Mouse (Mus musculus) hindbrain, embryonic 14.5 days (tissue): ENCODE data around the gene Crmp1. TPM values are rescaled to one million over a fixed set of nuclear protein-coding genes. Genes with fewer than 3 reads are reported as not detected.

Source experiments
- ATAC-seq: fragments of 200-750 bp; cut with Nextera tagmentation; 2 replicates; pipeline ENCODE4 v1.8.0; 2017; ENCODE audit warnings: moderate number of reproducible peaks, mild to moderate bottlenecking, moderate TSS enrichment, moderate library complexity; ENCODE audit not compliant: low FRiP score
- DNase-seq: peaks from one replicate; pipeline ENCODE4 v3.0.0-alpha.2; 2015; ENCODE audit warnings: low spot score
- H3K27ac ChIP-seq: fragments of 300-500 bp; sonication (generic); 2 replicates; pipeline ENCODE4 v1.5.1; 2014; ENCODE audit warnings: mild to moderate bottlenecking, moderate library complexity
- H3K27me3 ChIP-seq: fragments of 300-500 bp; sonication (generic); 2 replicates; pipeline ENCODE4 v1.6.1; 2014; ENCODE audit warnings: mild to moderate bottlenecking, low read length, mixed read lengths; ENCODE audit not compliant: control insufficient read depth, insufficient read depth
- H3K36me3 ChIP-seq: fragments of 300-500 bp; sonication (generic); replicated peaks from 2 replicates; pipeline ENCODE4 v1.6.1; 2014; ENCODE audit not compliant: control insufficient read depth, insufficient read depth
- H3K4me1 ChIP-seq: fragments of 300-500 bp; sonication (generic); replicated peaks from 2 replicates; pipeline ENCODE4 v1.6.1; 2014; ENCODE audit warnings: antibody characterized with exemption, low read length, mixed read lengths; ENCODE audit not compliant: control insufficient read depth, insufficient read depth
- H3K4me2 ChIP-seq: fragments of 300-500 bp; sonication (generic); replicated peaks from 2 replicates; pipeline ENCODE4 v1.6.1; 2014; ENCODE audit warnings: mild to moderate bottlenecking, moderate library complexity
- H3K4me3 ChIP-seq: fragments of 300-500 bp; sonication (generic); replicated peaks from 2 replicates; pipeline ENCODE4 v1.5.1; 2014; ENCODE audit warnings: mild to moderate bottlenecking, low read length
- H3K9ac ChIP-seq: fragments of 300-500 bp; sonication (generic); 2 replicates; pipeline ENCODE4 v1.6.1; 2014
- H3K9me3 ChIP-seq: fragments of 300-500 bp; sonication (generic); 2 replicates; pipeline ENCODE4 v1.6.1; 2016; ENCODE audit warnings: low read length; ENCODE audit not compliant: control insufficient read depth
- WGBS: fragments of 180-500 bp; shearing (Covaris S2); extraction: QIAGEN DNeasy Blood & Tissue Kit; methylation state at CpG from one replicate; pipeline ENCODE4 v1.1.7; 2014; 5-methylcytosine and 5-hydroxymethylcytosine counted together
- polyA plus RNA-seq: library from polyadenylated mRNA; unstranded; fragments of >200 nt; fragmentation: Nextera tagmentation; extraction: Ambion mirVana; gene quantifications from 2 replicates; pipeline ENCODE4 v1.2.1, GENCODE M21; 2014

Gene Crmp1
- polyA plus RNA-seq, 1 experiment from 2014 or later, result 907 TPM

DNA sequence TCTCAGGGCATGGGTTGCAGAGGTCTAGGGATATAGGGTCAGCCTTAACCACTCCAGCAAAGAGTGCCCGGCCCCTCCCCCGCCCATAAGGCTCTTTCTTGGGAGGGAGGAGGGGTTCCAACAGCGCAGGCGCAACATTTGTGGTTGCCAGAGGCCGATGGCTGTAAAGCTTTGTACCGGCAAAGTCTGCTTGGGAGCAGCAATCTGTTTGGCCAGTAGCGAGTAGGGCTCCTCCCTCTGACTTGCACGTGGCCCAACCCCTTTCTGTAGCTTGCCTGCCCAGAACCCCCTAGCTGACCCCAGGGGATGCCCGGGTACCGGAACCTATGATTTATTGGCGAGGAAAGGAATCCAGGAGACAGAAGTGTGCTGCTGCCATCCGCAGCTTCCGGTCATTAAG, 2.4 kb downstream of the Crmp1 start:
- Histone ChIP-seq H3K36me3 (no peaks in the 10 kb centered on the region), H3K9ac (peak overlapping the region; percentile 97), H3K9me3 (no peaks in the 10 kb centered on the region), H3K4me2 (peak overlapping the region; percentile 94), H3K27ac (peak overlapping the region; percentile 99), H3K27me3 (peaks cover 6% of the 10 kb centered on the region; the same call in 1 of the 2 replicates), H3K4me1 (peaks cover 37% of the 10 kb centered on the region), H3K4me3 (peak overlapping the region; percentile 90)
- ATAC-seq, result peak; percentile 31
- DNase-seq, result peak; percentile 78
- WGBS, result under 1% methylated on average over 13 of the region's 13 CpGs

GRCm38 (mm10) chr5:37244666-37245242, 3.0 kb downstream of the Crmp1 start:
- DNase-seq, result no peak

GRCm38 (mm10) chr5:37245651-37246050, 3.9 kb downstream of the Crmp1 start:
- H3K36me3 ChIP-seq, result peaks cover under 1% of the 10 kb centered on the region
- H3K9ac ChIP-seq, result peak overlapping the region; percentile 97
- peak overlapping the region; percentile 99 for H3K27ac ChIP-seq
- H3K9me3 ChIP-seq, result no peaks in the 10 kb centered on the region
- H3K4me1 ChIP-seq, result peaks cover 51% of the 10 kb centered on the region
- H3K27me3 ChIP-seq, result peaks cover 6% of the 10 kb centered on the region; the same call in 1 of the 2 replicates
- under 1% methylated on average over 42 of the region's 42 CpGs for WGBS
- H3K4me2 ChIP-seq, result peak overlapping the region; percentile 94
- H3K4me3 ChIP-seq, result peak overlapping the region; percentile 90
- DNase-seq, result peak; percentile 81
- peak; percentile 56 for ATAC-seq

More at GRCm38 (mm10) chr5:37244666-37245242, 3.0 kb downstream of the Crmp1 start:
- no peak for ATAC-seq
- Histone ChIP-seq H3K4me3 (peak overlapping the region; percentile 90), H3K27me3 (peaks cover 6% of the 10 kb centered on the region; the same call in 1 of the 2 replicates), H3K9ac (peak overlapping the region; percentile 97), H3K4me1 (peaks cover 43% of the 10 kb centered on the region), H3K27ac (peak overlapping the region; percentile 99), H3K4me2 (peak overlapping the region; percentile 94), H3K9me3 (no peaks in the 10 kb centered on the region), H3K36me3 (no peaks in the 10 kb centered on the region)
- WGBS, result 42% methylated on average over 9 of the region's 9 CpGs

DNA sequence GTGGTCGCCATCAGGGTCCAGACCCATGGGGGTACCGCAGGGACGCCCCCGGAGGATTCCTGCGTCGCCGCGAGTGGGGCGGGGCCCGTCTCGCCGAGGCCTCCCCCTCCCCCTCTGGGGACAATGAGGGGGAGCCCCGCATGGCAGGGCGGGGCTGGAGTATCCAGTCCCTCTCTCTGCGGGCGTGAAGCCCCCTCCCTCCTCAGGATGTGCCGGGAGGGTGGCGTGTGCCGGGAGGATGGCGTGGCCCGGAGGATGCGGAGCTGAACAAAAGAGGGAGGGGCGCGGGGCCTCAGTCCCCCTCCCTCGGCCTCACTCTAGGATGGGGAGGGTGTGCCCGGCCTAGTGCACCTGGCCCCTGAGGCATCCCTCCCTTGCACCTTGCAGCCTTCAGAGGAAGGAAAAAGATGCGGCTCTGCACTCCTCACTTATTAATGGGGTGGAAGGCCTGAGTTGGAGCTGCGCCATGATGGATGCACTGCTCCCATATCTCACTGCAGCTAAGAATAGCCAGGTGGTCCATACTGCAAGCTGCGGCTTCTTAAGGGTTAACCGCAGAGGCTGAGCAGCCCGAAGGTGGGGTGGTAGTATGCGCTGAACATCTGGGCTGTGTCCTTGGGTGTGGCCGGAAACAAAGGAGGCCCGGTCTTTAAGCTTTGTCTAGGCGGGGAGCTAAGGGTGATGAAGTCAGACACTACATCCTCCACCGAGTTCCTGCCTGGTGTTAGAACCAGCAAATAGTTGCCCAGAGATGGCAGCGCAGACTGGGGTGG, 4.6 kb downstream of the Crmp1 start:
- ATAC-seq (peak; percentile 35), DNase-seq (peak; percentile 58)
- peak overlapping the region; percentile 99 for H3K27ac ChIP-seq
- no peaks in the 10 kb centered on the region for H3K9me3 ChIP-seq
- H3K9ac ChIP-seq, result peak overlapping the region; percentile 97
- peaks cover 6% of the 10 kb centered on the region; the same call in 1 of the 2 replicates for H3K27me3 ChIP-seq
- H3K4me3 ChIP-seq, result peak overlapping the region; percentile 90
- H3K4me1 ChIP-seq, result peaks cover 51% of the 10 kb centered on the region
- peak overlapping the region; percentile 94 for H3K4me2 ChIP-seq
- 1% methylated on average over 22 of the region's 37 CpGs for WGBS
- H3K36me3 ChIP-seq, result peaks cover 3% of the 10 kb centered on the region

- peaks cover 3% of the 10 kb centered on the region for H3K36me3 ChIP-seq
- H3K9me3 ChIP-seq, result no peaks in the 10 kb centered on the region
- H3K4me1 ChIP-seq, result peaks cover 55% of the 10 kb centered on the region
- peak overlapping the region; percentile 99 for H3K27ac ChIP-seq
- H3K27me3 ChIP-seq, result peaks cover 4% of the 10 kb centered on the region; the same call in 1 of the 2 replicates
- 31% methylated on average over 4 of the region's 4 CpGs for WGBS
- peak overlapping the region; percentile 94 for H3K4me2 ChIP-seq
- H3K4me3 ChIP-seq, result peak overlapping the region; percentile 90
- no peak for DNase-seq
- H3K9ac ChIP-seq, result peak overlapping the region; percentile 97
- ATAC-seq, result no peak
Measured at GRCm38 (mm10) chr5:37247456-37247855, 5.7 kb downstream of the Crmp1 start.

DNA sequence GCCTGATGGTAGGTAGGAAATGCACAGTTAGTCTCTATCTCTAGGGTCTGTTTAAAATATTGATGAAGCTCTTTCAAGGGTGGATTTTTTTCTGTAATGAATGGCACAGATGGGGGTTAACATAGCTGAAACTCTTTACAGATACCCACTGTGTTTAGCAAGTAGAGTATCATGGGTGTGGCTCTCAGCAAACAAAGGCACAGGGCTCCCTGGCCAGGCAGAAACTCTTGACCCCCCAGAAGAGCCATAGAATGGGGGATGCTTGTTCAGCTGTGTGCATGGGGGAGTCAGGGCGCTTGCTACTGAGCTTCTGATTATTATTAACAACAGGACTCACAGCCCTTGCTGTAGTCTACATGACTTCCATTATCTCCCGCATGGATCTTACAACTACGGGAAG, 7.1 kb downstream of the Crmp1 start:
- Histone ChIP-seq H3K4me1 (peaks cover 55% of the 10 kb centered on the region), H3K9me3 (no peaks in the 10 kb centered on the region), H3K9ac (peak overlapping the region; percentile 97), H3K4me3 (peak overlapping the region; percentile 90), H3K36me3 (peaks cover 3% of the 10 kb centered on the region), H3K27ac (0 out of 2 replicates have a peak overlapping the region, but pooled peaks have one; percentile 4), H3K27me3 (no peaks in the 10 kb centered on the region), H3K4me2 (peak overlapping the region; percentile 94)
- ATAC-seq (no peak), DNase-seq (no peak)
- whole genome bisulfite sequencing, result 53% methylated on average over 3 of the region's 3 CpGs

GRCm38 (mm10) chr5:37251596-37251995, 9.9 kb downstream of the Crmp1 start:
- no peak for ATAC-seq
- peaks cover 67% of the 10 kb centered on the region for H3K4me1 ChIP-seq
- H3K4me2 ChIP-seq, result no peak overlapping the region
- no peak overlapping the region for H3K4me3 ChIP-seq
- H3K27me3 ChIP-seq, result no peaks in the 10 kb centered on the region
- WGBS, result 69% methylated on average over 3 of the region's 3 CpGs
- H3K9me3 ChIP-seq, result no peaks in the 10 kb centered on the region
- DNase-seq, result no peak
- H3K27ac ChIP-seq, result 0 out of 2 replicates have a peak overlapping the region, but pooled peaks have one; percentile 17
- H3K36me3 ChIP-seq, result peaks cover 7% of the 10 kb centered on the region
- H3K9ac ChIP-seq, result no peak overlapping the region

DNA sequence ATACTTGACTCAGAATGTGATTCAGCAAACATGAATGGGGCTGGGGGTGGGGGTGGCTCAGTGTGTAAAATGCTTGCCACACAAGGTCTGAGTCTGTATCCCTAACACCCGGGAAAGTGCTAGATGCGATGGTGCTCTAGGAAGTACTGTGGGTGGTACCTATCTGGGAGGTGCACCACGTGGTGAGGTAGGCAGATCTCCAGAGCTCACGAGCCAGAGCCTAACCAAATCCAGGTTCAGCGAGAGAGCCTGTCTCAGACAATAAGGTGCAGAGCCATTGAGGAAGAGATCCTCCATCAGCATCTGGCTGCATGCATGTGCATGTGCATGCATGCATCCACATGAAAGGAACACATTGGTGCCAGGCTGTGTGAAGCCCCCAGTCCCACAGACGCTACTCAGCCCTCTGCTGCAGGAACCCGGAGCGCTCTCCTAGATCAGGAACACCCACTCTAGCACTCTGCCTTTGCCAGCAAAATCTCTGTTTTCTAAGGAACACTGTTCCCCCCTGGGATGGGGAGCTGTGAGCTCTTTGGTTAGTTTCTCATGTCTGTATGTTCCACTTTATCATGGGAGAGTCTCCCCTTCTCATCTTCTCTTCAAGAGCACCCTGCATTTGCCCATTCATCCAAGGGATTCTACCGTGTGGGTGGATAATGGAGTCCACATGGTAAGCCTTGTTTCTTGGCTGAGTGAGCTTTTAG, 10.5 kb downstream of the Crmp1 start:
- ATAC-seq (no peak), DNase-seq (no peak)
- H3K27me3 ChIP-seq, result no peaks in the 10 kb centered on the region
- H3K4me1 ChIP-seq, result peaks cover 72% of the 10 kb centered on the region
- H3K9ac ChIP-seq, result no peak overlapping the region
- H3K4me3 ChIP-seq, result no peak overlapping the region
- no peak overlapping the region for H3K27ac ChIP-seq
- no peak overlapping the region for H3K4me2 ChIP-seq
- WGBS, result 79% methylated on average over 9 of the region's 9 CpGs
- peaks cover 7% of the 10 kb centered on the region for H3K36me3 ChIP-seq
- H3K9me3 ChIP-seq, result no peaks in the 10 kb centered on the region

DNA sequence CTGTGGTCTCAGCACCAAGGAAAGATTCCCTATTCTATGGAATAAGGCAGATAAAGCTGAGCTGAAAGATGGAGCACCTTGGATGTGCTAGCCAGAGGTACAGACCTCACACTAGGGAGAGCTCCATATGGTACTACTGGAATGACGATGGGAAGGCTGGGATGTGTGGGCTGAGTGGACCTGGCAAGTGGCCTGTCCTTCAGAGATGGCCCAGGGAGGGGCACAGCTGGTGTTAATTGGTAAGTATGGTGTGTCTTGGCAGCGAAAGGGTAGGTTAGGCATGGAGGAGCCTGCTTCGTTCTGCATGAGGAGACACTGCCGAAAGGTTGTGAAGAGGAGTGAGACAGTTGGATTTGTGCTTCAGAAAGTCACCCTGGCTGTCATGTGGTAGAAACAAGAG, 12.8 kb downstream of the Crmp1 start:
- no peak for ATAC-seq
- Histone ChIP-seq H3K36me3 (peaks cover 7% of the 10 kb centered on the region), H3K9ac (no peak overlapping the region), H3K4me3 (no peak overlapping the region), H3K27ac (no peak overlapping the region), H3K4me2 (no peak overlapping the region), H3K9me3 (no peaks in the 10 kb centered on the region), H3K4me1 (peaks cover 62% of the 10 kb centered on the region), H3K27me3 (no peaks in the 10 kb centered on the region)
- DNase-seq, result no peak
- 60% methylated on average over 4 of the region's 4 CpGs for WGBS
